Mouse (Mus musculus) CH12.LX (cell line): ENCODE measurements around the gene Gatad2a.

Experiments used
- BHLHE40 ChIP-seq: IDR thresholded peaks from 2 replicates; pipeline ENCODE4 v1.6.1; 2011; ENCODE audit warnings: mild to moderate bottlenecking, low read depth, low read length, improper control_type of control experiment
- CTCF ChIP-seq, 2 experiments: IDR thresholded peaks in 1 of 2; conservative IDR thresholded peaks in 1 of 2; 2 replicates each; pipeline ENCODE4 v1.5.1; 2011 to 2012; ENCODE audit warnings: low read depth in 2 of 2, low read length in 2 of 2, improper control_type of control experiment in 1 of 2, inconsistent platforms in 1 of 2, mild to moderate bottlenecking in 1 of 2, moderate library complexity in 1 of 2
- EP300 ChIP-seq: IDR thresholded peaks from 2 replicates; pipeline ENCODE4 v1.6.1; 2011; ENCODE audit warnings: low read length, improper control_type of control experiment
- ETS1 ChIP-seq: conservative IDR thresholded peaks from 2 replicates; pipeline ENCODE4 v1.6.1; 2012; ENCODE audit warnings: low read depth, mild to moderate bottlenecking, inconsistent platforms, low read length, improper control_type of control experiment, moderate library complexity
- JUND ChIP-seq: conservative IDR thresholded peaks from 2 replicates; pipeline ENCODE4 v1.6.1; 2011; ENCODE audit warnings: low read depth, low read length, improper control_type of control experiment
- MAZ ChIP-seq: IDR thresholded peaks from 2 replicates; pipeline ENCODE4 v1.6.1; 2012; ENCODE audit warnings: low read depth, mild to moderate bottlenecking, inconsistent platforms, low read length, improper control_type of control experiment, moderate library complexity
- NELFE ChIP-seq: IDR thresholded peaks from 2 replicates; pipeline ENCODE4 v1.6.1; 2011; ENCODE audit warnings: low read depth, low read length, improper control_type of control experiment
- POLR2A ChIP-seq: IDR thresholded peaks from 2 replicates; pipeline ENCODE4 v1.6.1; 2011; ENCODE audit warnings: low read depth, mild to moderate bottlenecking, improper control_type of control experiment, low read length
- POLR2AphosphoS2 ChIP-seq: IDR thresholded peaks from 2 replicates; pipeline ENCODE4 v1.6.1; 2011; ENCODE audit warnings: low read depth, low read length, improper control_type of control experiment
- TBP ChIP-seq: conservative IDR thresholded peaks from 2 replicates; pipeline ENCODE4 v1.6.1; 2011; ENCODE audit warnings: low read depth, low read length, improper control_type of control experiment
- UBTF ChIP-seq: IDR thresholded peaks from 2 replicates; pipeline ENCODE4 v1.6.1; 2012; ENCODE audit warnings: low read depth, mild to moderate bottlenecking, inconsistent platforms, low read length, improper control_type of control experiment, moderate library complexity
- ZC3H11A ChIP-seq: IDR thresholded peaks from 2 replicates; pipeline ENCODE4 v1.6.1; 2012; ENCODE audit warnings: low read depth, mild to moderate bottlenecking, inconsistent platforms, low read length, improper control_type of control experiment

DNA sequence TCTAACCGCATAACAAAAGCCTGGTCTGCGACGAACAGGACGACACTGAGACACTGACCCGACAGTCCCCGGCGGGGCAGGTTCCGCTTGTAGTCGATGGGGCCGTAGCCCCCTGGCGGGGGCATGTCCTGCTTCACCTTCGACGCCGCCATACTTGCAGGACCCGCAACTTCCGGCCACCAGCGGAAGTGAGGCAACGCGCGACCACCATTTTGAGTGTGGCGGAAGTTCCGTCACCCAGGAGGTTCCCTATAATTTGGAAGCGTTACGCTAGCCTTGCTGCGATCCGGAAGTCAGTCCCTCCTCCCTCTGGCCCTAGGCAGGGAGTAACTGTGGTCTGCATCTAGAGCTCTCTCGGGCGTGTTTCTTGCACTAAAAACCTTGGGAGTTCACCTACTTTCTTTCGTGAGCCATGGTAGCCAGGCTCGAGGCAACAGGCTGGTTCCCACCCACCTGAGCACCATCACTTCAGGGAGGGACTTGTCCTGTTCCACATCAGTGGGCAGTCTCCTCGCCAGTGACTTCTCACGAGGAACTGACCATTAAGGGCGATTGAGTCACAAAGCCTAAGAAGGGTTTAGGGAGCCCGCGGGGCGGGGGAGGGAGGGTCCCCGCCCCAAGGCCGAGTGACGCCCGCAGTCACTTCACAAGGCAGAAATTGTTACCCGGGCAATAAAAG lies 94.6 kb downstream of the Gatad2a start:
- no peak for TF ChIP-seq EP300
- TF ChIP-seq POLR2AphosphoS2, result peak; percentile 96
- peak; percentile 86 for TF ChIP-seq NELFE
- no peak; the same call in 1 of the 2 replicates for TF ChIP-seq BHLHE40
- TF ChIP-seq MAZ, result peak; percentile 77
- peak; percentile 86 for TF ChIP-seq POLR2A
- no peak for TF ChIP-seq JUND
- peak in 1 of 2 experiments; percentile 58; a peak in 2 of 4 replicates for TF ChIP-seq CTCF (conservative IDR thresholded peaks at IDR 0.05 in 1 of 2, IDR thresholded peaks at IDR 0.05 in 1 of 2; ENCODE audit: low read depth in 2 of 2, low read length in 2 of 2)
- TF ChIP-seq ZC3H11A, result no peak
- no peak for TF ChIP-seq UBTF
- peak; percentile 46 for TF ChIP-seq ETS1
- peak; percentile 84; the same call in 1 of the 2 replicates for TF ChIP-seq TBP
